Mouse (Mus musculus): ENCODE data around the gene Rapgef3. TPM values are rescaled to one million over a fixed set of nuclear protein-coding genes. Genes with fewer than 3 reads are reported as not detected.

Gene Rapgef3
- polyA plus RNA-seq, 1 experiment, result 6.6 TPM

DNA sequence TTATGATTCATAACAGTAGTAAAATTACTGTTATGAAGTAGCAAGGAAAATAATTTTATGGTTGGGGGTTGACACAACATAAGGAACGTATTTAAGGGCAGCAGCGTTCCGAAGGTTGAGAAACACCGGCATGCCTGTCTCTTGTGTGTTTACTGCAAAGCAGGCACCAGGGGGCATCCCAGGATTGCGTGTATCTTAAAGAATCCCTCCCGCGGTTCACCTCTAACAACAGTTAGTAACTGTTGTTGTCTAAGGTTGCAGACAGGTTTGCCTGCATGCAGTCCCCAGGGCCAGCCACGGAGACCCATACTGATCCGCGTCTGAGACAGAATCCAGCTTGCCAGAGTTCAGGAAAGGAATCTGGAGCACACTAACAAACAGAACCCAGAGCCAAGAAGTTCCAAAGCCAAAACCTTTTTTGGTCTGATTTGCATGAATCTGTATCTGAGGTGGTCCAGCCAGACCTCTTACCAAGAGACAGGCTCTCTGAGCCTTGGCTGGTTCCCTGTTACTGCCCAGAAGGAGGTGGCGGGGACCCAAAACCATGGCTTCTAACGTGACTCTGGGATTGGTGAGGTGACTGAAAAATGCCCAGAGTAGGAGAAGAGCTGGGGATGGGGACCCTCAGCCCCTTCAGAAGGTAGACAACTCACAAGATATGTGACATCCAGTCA lies 49.8 kb downstream of the Rapgef3 start:
- H3K27ac ChIP-seq (replicated peaks; ENCODE audit: low read depth, low read length), result peak overlapping the region; percentile 99
- peaks cover 21% of the 10 kb centered on the region for H3K4me1 ChIP-seq (ENCODE audit: control insufficient read depth, insufficient read depth, insufficient read length, low read length)
- no peak overlapping the region for H3K4me3 ChIP-seq (ENCODE audit: insufficient read depth, low read depth, low read length)

DNA sequence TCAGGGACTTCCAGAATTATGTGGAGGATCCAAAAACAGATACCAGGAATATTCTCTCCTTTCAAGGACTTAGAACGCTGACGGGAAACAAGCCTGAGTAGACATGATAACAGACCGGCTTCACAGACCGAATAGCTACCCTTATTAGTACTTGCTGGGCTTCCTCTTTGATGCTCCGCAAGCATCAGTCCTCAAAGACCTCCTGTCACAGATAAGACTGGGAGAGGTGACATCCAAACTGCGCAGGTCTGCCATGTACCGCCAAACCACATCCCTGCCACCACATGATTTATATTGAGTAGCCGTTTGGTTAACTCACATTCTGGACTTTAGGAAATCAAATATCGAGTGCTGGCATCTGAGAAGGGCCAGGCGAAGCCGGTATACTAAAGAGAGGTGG lies 51.0 kb downstream of the Rapgef3 start:
- H3K4me3 ChIP-seq (ENCODE audit: insufficient read depth, low read depth, low read length), result no peak overlapping the region
- peaks cover 16% of the 10 kb centered on the region for H3K4me1 ChIP-seq (ENCODE audit: control insufficient read depth, insufficient read depth, insufficient read length, low read length)
- H3K27ac ChIP-seq (replicated peaks; ENCODE audit: low read depth, low read length), result no peak overlapping the region

DNA sequence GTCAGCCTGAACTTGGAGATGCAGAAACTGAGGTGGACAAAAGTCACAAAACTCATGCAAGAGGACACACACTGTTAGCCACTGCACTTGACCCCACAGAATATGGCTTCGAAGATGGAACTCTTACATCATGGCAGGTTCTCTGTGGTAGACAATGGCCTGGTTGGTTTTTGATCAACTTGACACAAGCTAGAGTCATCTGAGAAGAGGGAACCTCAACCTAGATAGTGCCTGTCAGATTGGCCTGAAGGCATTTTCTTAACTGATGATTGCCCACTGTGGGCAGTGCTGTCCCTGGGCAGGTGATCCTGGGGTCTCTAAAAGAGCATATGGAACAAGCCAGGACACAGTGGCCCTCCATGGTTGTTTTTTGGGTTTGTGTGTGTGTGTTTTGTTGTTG lies 52.0 kb downstream of the Rapgef3 start:
- Histone ChIP-seq H3K4me3 (ENCODE audit: insufficient read depth, low read depth, low read length) (no peak overlapping the region), H3K27ac (replicated peaks; ENCODE audit: low read depth, low read length) (no peak overlapping the region), H3K4me1 (ENCODE audit: control insufficient read depth, insufficient read depth, insufficient read length, low read length) (peaks cover 8% of the 10 kb centered on the region; the same call in 1 of the 2 replicates)

DNA sequence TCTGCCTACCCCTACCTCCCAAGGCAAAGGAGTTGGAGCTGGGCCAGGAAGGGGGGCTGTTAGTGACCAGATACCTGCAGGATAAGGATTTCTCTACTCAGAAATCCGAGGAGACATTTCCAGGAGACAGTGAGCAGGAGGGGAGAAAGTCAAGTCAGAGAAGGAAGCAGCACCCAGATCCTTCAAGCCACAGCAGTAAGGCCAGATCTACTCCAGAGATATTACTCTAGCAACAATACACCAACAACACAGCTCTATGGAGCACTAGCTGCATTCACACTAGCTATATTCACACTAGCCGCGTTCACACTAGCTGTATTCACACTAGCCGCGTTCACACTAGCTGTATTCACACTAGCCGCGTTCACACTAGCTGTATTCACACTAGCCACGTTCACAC lies 52.7 kb downstream of the Rapgef3 start:
- Histone ChIP-seq H3K4me3 (ENCODE audit: insufficient read depth, low read depth, low read length) (no peak overlapping the region), H3K27ac (replicated peaks; ENCODE audit: low read depth, low read length) (no peak overlapping the region), H3K4me1 (ENCODE audit: control insufficient read depth, insufficient read depth, insufficient read length, low read length) (0 out of 2 replicates have a peak, but pooled peaks cover 4% of the 10 kb centered on the region)

DNA sequence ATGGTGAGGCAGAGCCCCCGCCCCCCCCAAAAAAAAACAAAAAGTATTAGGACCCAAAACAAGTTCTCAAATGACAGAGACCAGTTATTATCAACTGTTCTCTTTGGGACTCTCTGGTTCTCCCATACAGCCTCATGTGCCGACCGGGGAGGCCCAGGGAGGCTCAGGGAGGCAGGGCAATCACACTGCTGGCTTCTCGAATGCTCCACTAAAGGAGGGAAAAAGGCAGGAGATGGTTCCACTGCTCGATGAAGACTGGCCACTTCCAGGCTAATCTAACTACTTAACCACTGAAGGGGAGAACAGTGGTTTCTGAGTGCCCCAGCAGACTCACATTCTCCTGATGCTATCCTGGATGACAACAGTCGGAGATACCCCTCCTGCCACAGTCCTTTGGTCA lies 55.2 kb downstream of the Rapgef3 start:
- Histone ChIP-seq H3K4me3 (ENCODE audit: insufficient read depth, low read depth, low read length) (no peak overlapping the region), H3K4me1 (ENCODE audit: control insufficient read depth, insufficient read depth, insufficient read length, low read length) (no peaks in the 10 kb centered on the region)

DNA sequence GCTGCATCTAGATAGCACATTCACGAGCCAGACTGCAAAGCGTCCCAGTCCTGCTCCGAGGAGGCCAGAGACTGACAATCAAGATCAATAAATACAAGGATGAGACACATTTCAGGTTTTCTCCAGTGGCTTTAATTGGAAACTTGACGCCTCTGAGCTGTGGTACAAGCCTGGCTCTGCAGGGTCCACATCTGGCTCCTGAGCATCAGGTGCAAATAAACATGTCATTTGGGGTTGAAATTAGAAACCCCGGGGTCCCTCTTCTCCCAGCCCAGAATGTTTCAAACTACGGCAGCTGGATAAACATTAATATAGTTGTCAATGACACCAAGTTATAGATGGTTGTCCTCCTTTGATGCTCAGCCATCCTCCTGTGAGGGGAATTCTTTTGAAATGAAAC lies 56.9 kb downstream of the Rapgef3 start:
- no peaks in the 10 kb centered on the region for H3K4me1 ChIP-seq (ENCODE audit: control insufficient read depth, insufficient read depth, insufficient read length, low read length)
- no peak overlapping the region for H3K27ac ChIP-seq (replicated peaks; ENCODE audit: low read depth, low read length)
- H3K4me3 ChIP-seq (ENCODE audit: insufficient read depth, low read depth, low read length), result no peak overlapping the region

More for the DNA sequence above, 55.2 kb downstream of the Rapgef3 start:
- H3K27ac ChIP-seq (replicated peaks; ENCODE audit: low read depth, low read length), result no peak overlapping the region

DNA sequence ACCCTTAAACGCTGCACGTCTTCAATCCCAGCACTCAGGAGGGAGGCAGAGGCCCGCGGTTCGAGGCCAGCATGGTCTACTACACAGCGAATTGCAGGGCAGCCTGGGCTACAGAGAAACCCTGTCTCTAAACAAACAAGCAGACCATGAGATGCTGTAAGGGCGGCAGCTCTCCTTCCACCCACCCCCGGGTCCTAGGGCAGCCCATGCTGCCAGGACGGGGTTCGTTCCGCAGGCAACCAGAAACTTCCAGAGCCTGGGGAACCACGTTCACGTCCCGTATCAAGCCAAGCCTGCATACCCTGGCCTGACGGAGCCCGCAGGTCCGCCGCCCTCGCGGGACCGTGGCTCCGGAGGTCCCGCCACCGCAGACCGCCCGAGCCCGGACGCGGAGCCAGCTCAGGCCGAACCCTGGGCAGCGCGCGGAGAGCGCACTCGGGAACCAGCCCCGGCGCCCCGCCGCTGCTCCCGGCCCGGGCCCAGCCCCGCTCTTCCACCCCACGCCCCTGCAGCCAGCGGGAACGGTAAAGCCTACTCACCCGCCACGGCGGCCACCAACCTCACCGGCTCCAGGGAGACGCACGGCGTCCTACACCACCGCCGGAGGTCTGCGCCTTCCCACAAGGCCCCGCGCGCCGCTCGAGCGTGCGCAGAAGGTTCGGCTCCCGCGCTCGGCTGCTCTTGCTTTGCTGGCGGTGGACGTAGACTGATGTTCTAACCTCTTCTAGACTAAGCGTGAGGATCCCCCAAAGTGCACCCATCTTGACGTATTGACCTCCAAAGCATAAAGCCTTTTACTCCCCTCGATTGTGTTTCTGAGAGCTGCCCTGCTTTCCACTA lies 62.3 kb downstream of the Rapgef3 start, which contains the start of gene Rpap3:
TSS of gene Rpap3 (minus strand) at position 615 of the 840 bp plus-strand sequence.
- Histone ChIP-seq H3K4me1 (ENCODE audit: control insufficient read depth, insufficient read depth, insufficient read length, low read length) (peaks cover 4% of the 10 kb centered on the region; the same call in 1 of the 2 replicates), H3K27ac (replicated peaks; ENCODE audit: low read depth, low read length) (peak within 1 kb of the TSS; percentile 37; the same call in 1 of the 2 replicates), H3K4me3 (ENCODE audit: insufficient read depth, low read depth, low read length) (peak within 1 kb of the TSS; percentile 92)

DNA sequence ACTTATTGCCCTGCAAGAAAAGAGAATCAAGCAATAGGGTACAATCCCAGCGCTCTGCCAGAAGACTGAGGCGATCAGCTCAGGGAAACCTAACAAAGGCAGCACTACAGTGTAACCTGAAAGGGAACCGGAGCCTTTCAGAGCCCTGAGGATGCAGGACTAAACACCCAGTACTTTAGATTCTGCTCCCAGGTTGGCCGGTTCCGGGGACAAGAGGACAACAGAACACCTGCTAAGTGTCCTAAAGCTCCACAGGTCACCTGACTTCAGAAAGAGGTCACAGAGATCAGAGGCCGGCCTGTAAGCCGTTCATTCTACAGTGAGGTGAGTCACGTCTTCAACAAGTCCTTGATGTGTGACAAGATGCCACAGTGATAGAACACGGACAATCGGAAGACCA lies 71.2 kb downstream of the Rapgef3 start:
- Histone ChIP-seq H3K27ac (replicated peaks; ENCODE audit: low read depth, low read length) (no peak overlapping the region), H3K4me3 (ENCODE audit: insufficient read depth, low read depth, low read length) (no peak overlapping the region), H3K4me1 (ENCODE audit: control insufficient read depth, insufficient read depth, insufficient read length, low read length) (no peaks in the 10 kb centered on the region)

Other genes with a start within 250 kb of the Rapgef3 start
- 7.5 and 8.8 TPM in 2 replicates for gene Rpap3, start 62.1 kb downstream of the Rapgef3 start, polyA plus RNA-seq (2012; ENCODE audit: insufficient read depth, insufficient read length, missing spikeins)
- gene Endou, start 36.6 kb downstream of the Rapgef3 start, polyA plus RNA-seq (2012; ENCODE audit: insufficient read depth, insufficient read length, missing spikeins), result 0.63 and 2.0 TPM in 2 replicates
- gene Slc48a1, start 10.5 kb upstream of the Rapgef3 start, polyA plus RNA-seq (2012; ENCODE audit: insufficient read depth, insufficient read length, missing spikeins), result 70.5 and 79.9 TPM in 2 replicates
- 10.0 and 10.2 TPM in 2 replicates for gene Hdac7, start 76.5 kb upstream of the Rapgef3 start, polyA plus RNA-seq (2012; ENCODE audit: insufficient read depth, insufficient read length, missing spikeins)
- 0.25 and 1.5 TPM in 2 replicates for gene Vdr, start 142.7 kb upstream of the Rapgef3 start, polyA plus RNA-seq (2012; ENCODE audit: insufficient read depth, insufficient read length, missing spikeins)
- gene Tmem106c, start 196.2 kb upstream of the Rapgef3 start, polyA plus RNA-seq (2012; ENCODE audit: insufficient read depth, insufficient read length, missing spikeins), result 19.7 and 33.2 TPM in 2 replicates
- gene Col2a1, start 236.7 kb upstream of the Rapgef3 start, polyA plus RNA-seq (2012; ENCODE audit: insufficient read depth, insufficient read length, missing spikeins), result not detected in 2 replicates

All from brown adipose tissue, adult 24 weeks (tissue).